Mouse (Mus musculus): Measurements from ENCODE around the gene Olfr50. TPM values are rescaled to one million over a fixed set of nuclear protein-coding genes. Genes with fewer than 3 reads are reported as not detected.

Gene Olfr50
- not detected in 2 replicates for polyA plus RNA-seq (2014; fragmentation: Nextera tagmentation; extraction: Ambion mirVana)

GRCm38 (mm10) chr2:36790238-36790637 is at the start of gene Olfr50:
Olfr50 (plus strand) TSS chr2:36790538.
- Histone ChIP-seq H3K9ac (no peak within 1 kb of the TSS), H3K9me3 (ENCODE audit: low read depth, low read length) (no peaks in the 10 kb centered on the region), H3K27me3 (ENCODE audit: insufficient read depth, low read length) (no peaks in the 10 kb centered on the region), H3K36me3 (ENCODE audit: insufficient read depth) (no peaks in the 10 kb centered on the region), H3K27ac (ENCODE audit: low read depth) (no peak within 1 kb of the TSS), H3K4me1 (ENCODE audit: insufficient read depth) (no peaks in the 10 kb centered on the region), H3K4me2 (no peak within 1 kb of the TSS), H3K4me3 (ENCODE audit: low read depth, low read length) (no peak within 1 kb of the TSS)
- TF ChIP-seq CTCF (IDR thresholded peaks at IDR 0.05; ENCODE audit: low read depth) = no peak
- ATAC-seq (ENCODE audit: insufficient read depth) (no peak), DNase-seq (no peak)
- WGBS = 81% methylated on average over 2 of the region's 2 CpGs

- no peak within 1 kb of the TSS for H3K4me2 ChIP-seq
- no peak for DNase-seq
- no peaks in the 10 kb centered on the region for H3K27me3 ChIP-seq (ENCODE audit: insufficient read depth, low read length)
- no peaks in the 10 kb centered on the region for H3K4me1 ChIP-seq (ENCODE audit: insufficient read depth)
- H3K4me3 ChIP-seq (ENCODE audit: low read depth, low read length) = no peak within 1 kb of the TSS
- H3K27ac ChIP-seq (ENCODE audit: low read depth) = no peak within 1 kb of the TSS
- ATAC-seq (ENCODE audit: insufficient read depth) = no peak
- no peaks in the 10 kb centered on the region for H3K36me3 ChIP-seq (ENCODE audit: insufficient read depth)
- WGBS = 73% methylated on average over 2 of the region's 2 CpGs
- TF ChIP-seq CTCF (IDR thresholded peaks at IDR 0.05; ENCODE audit: low read depth) = no peak
- H3K9me3 ChIP-seq (ENCODE audit: low read depth, low read length) = no peaks in the 10 kb centered on the region
- no peak within 1 kb of the TSS for H3K9ac ChIP-seq
These were observed 6.4 kb upstream of the Olfr50 start, which contains the start of gene Olfr348 for GRCm38 (mm10) chr2:36783976-36784375. Olfr348 (plus strand) TSS chr2:36784276.

- Histone ChIP-seq H3K9me3 (ENCODE audit: low read depth, low read length) (no peaks in the 10 kb centered on the region; the same call in 1 of the 2 replicates), H3K27ac (ENCODE audit: low read depth) (no peak within 1 kb of the TSS), H3K27me3 (ENCODE audit: insufficient read depth, low read length) (no peaks in the 10 kb centered on the region), H3K4me2 (no peak within 1 kb of the TSS), H3K4me1 (ENCODE audit: insufficient read depth) (no peaks in the 10 kb centered on the region), H3K36me3 (ENCODE audit: insufficient read depth) (no peaks in the 10 kb centered on the region), H3K9ac (no peak within 1 kb of the TSS), H3K4me3 (ENCODE audit: low read depth, low read length) (no peak within 1 kb of the TSS)
- no peak for TF ChIP-seq CTCF (IDR thresholded peaks at IDR 0.05; ENCODE audit: low read depth)
- WGBS = 71% methylated on average over 1 of the region's 1 CpGs
- ATAC-seq (ENCODE audit: insufficient read depth) = no peak
- no peak for DNase-seq
These were observed 26.6 kb downstream of the Olfr50 start, which contains the start of gene Olfr3 for GRCm38 (mm10) chr2:36816932-36817331. Olfr3 (minus strand) TSS chr2:36817032.

- Histone ChIP-seq H3K27me3 (ENCODE audit: insufficient read depth, low read length) (no peaks in the 10 kb centered on the region), H3K36me3 (ENCODE audit: insufficient read depth) (no peaks in the 10 kb centered on the region), H3K9me3 (ENCODE audit: low read depth, low read length) (no peaks in the 10 kb centered on the region; the same call in 1 of the 2 replicates), H3K4me2 (no peak within 1 kb of the TSS), H3K4me3 (ENCODE audit: low read depth, low read length) (no peak within 1 kb of the TSS), H3K4me1 (ENCODE audit: insufficient read depth) (no peaks in the 10 kb centered on the region), H3K27ac (ENCODE audit: low read depth) (no peak within 1 kb of the TSS), H3K9ac (no peak within 1 kb of the TSS)
- no peak for DNase-seq
- ATAC-seq (ENCODE audit: insufficient read depth) = no peak
- WGBS = 83% methylated on average over 1 of the region's 1 CpGs
- no peak for TF ChIP-seq CTCF (IDR thresholded peaks at IDR 0.05; ENCODE audit: low read depth)
These were observed 55.7 kb downstream of the Olfr50 start, which contains the start of gene Olfr350 for GRCm38 (mm10) chr2:36846010-36846409. Olfr350 (plus strand) TSS chr2:36846310.

Other genes starting within 250 kb of the Olfr50 start
- not detected in 2 replicates for gene Olfr344, start 223.9 kb upstream of the Olfr50 start, polyA plus RNA-seq (2014; fragmentation: Nextera tagmentation; extraction: Ambion mirVana)
- not detected in 2 replicates for gene Olfr345, start 150.5 kb upstream of the Olfr50 start, polyA plus RNA-seq (2014; fragmentation: Nextera tagmentation; extraction: Ambion mirVana)
- gene Olfr346, start 104.8 kb upstream of the Olfr50 start, polyA plus RNA-seq (2014; fragmentation: Nextera tagmentation; extraction: Ambion mirVana) = not detected in 2 replicates
- not detected in 2 replicates for gene Olfr347, start 58.6 kb upstream of the Olfr50 start, polyA plus RNA-seq (2014; fragmentation: Nextera tagmentation; extraction: Ambion mirVana)
- gene Olfr348, start 6.3 kb upstream of the Olfr50 start, polyA plus RNA-seq (2014; fragmentation: Nextera tagmentation; extraction: Ambion mirVana) = not detected in 2 replicates
- not detected in 2 replicates for gene Olfr3, start 26.5 kb downstream of the Olfr50 start, polyA plus RNA-seq (2014; fragmentation: Nextera tagmentation; extraction: Ambion mirVana)
- gene Olfr350, start 55.8 kb downstream of the Olfr50 start, polyA plus RNA-seq (2014; fragmentation: Nextera tagmentation; extraction: Ambion mirVana) = not detected in 2 replicates
- not detected in 2 replicates for gene Olfr351, start 72.1 kb downstream of the Olfr50 start, polyA plus RNA-seq (2014; fragmentation: Nextera tagmentation; extraction: Ambion mirVana)
- not detected in 2 replicates for gene Olfr352, start 77.9 kb downstream of the Olfr50 start, polyA plus RNA-seq (2014; fragmentation: Nextera tagmentation; extraction: Ambion mirVana)
- not detected in 2 replicates for gene Olfr353, start 102.4 kb downstream of the Olfr50 start, polyA plus RNA-seq (2014; fragmentation: Nextera tagmentation; extraction: Ambion mirVana)
- not detected in 2 replicates for gene Olfr354, start 115.1 kb downstream of the Olfr50 start, polyA plus RNA-seq (2014; fragmentation: Nextera tagmentation; extraction: Ambion mirVana)
- not detected in 2 replicates for gene Olfr355, start 138.4 kb downstream of the Olfr50 start, polyA plus RNA-seq (2014; fragmentation: Nextera tagmentation; extraction: Ambion mirVana)
- not detected in 2 replicates for gene Olfr356, start 146.6 kb downstream of the Olfr50 start, polyA plus RNA-seq (2014; fragmentation: Nextera tagmentation; extraction: Ambion mirVana)
- gene Olfr357, start 203.3 kb downstream of the Olfr50 start, polyA plus RNA-seq (2014; fragmentation: Nextera tagmentation; extraction: Ambion mirVana) = not detected in 2 replicates
- gene Olfr358, start 218.8 kb downstream of the Olfr50 start, polyA plus RNA-seq (2014; fragmentation: Nextera tagmentation; extraction: Ambion mirVana) = not detected in 2 replicates

All from lung, embryonic 14.5 days (tissue).